Mouse (Mus musculus): ENCODE results near the gene Tshr.
A peak's percentile ranks its signal among the peaks of the same experiment; 100 is the strongest.
"Not testable (repeated sequence)": the region's sequence is repeated elsewhere in the genome, so short reads cannot be mapped to it uniquely, and the experiment has no call there.

Gene Tshr

GRCm38 (mm10) chr12:91384281-91385017, at the start of gene Tshr, which contains the start of gene Cep128:
TSS of gene Tshr (plus strand) at chr12:91384563.
TSS of gene Cep128 (minus strand) at chr12:91384409.
- DNase-seq (ENCODE audit: low spot score in 2 of 2) = peak; percentile 92 to 95

DNA sequence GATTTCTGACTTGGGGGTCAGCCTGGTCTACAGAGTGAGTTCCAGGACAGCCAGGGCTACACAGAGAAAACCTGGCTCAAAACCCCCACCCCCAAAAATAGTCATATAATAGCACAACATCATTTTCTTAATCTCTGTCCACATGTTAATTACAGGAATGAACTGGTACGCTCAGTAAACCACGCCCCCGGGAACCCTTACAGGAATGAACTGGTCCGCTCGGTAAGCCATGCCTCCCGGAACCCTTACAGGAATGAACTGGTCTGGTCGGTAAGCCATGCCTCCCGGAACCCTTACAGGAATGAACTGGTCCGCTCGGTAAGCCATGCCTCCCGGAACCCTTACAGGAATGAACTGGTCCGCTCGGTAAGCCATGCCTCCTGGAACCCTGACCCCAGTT, 45.7 kb upstream of the Tshr start:
- not testable (repeated sequence) for DNase-seq (ENCODE audit: low spot score in 2 of 2)

GRCm38 (mm10) chr12:91353783-91354182, 30.6 kb upstream of the Tshr start:
- no peak for DNase-seq (ENCODE audit: low spot score in 2 of 2)

DNA sequence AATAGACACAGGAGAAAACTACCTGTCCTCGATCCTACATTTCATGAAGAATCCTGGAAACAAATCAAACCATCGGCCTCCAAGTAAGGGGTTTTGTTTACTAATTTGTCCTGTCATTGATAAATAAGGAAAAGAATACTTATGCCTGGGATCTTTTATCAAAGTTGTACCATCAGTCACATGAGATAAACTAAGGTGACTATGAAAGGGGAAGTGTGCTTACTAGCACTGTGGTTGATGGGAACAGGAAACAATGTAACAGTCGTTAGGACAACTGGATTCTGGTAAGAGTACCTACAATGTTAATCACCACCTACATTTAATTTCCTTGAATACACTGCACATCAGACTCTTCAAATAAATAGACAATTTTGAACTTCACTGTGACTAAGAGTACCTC, 15.2 kb upstream of the Tshr start:
- DNase-seq (ENCODE audit: low spot score in 2 of 2) = no peak

- peak in 1 of 2 experiments; percentile 19 for DNase-seq (ENCODE audit: low spot score in 2 of 2)
Measured at GRCm38 (mm10) chr12:91383516-91384264, 673 bp upstream of the Tshr start.

DNA sequence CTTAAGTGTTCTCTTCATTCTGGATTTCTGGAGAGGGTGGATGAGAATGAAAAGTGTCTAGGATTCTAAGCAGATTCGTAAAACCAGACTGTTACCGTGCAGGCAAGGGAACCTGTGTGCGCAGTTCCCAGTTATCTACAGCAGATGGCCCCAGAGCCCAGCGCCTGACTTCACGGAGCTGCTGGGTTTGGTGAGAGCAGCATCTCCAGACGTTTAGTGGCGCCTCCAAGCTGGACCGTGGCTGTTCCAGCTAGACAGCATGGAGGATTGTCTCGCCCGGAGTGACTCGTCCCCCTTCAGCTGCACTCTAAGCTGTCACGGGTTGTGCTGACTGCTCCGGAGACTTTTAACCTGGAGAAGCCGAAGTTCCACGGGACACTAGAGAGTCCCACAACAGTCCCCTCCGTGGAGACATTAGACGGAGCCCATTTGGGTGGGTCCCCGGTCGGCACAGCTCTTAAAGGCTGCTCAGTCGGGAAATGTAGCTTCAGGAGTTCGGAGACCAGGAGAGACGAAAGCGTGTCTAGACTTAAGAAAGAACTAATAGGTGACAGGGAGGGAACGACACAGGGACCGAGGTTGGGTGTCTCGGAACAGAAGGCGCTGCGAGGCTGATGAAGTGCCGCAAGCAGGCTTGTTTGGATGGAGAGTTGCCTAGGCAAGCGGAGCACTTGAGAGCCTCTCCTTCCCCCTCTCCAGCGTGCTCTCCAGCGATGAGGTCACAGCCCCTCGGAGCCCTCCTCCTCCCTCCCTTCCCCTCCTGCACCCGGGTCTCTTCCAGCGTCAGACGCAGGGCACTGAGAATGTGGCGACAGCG, 16.1 kb downstream of the Tshr start:
- peak; percentile 38 to 70 for DNase-seq (ENCODE audit: low spot score in 2 of 2)

DNA sequence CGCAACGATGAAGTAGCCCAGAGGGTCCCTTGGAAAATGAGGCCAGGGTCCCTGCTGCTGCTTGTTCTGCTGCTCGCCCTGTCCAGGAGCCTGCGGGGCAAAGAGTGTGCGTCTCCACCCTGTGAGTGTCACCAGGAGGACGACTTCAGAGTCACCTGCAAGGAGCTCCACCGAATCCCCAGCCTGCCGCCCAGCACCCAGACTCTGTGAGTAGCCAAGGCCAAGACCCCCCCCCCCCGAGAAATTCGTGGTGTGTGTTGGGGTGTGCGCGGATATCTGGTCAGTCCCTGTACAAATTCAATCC, 16.6 kb downstream of the Tshr start:
- DNase-seq (ENCODE audit: low spot score in 2 of 2) = no peak

- DNase-seq (ENCODE audit: low spot score in 2 of 2) = no peak
Measured at GRCm38 (mm10) chr12:91410306-91410705, 25.9 kb downstream of the Tshr start.

DNA sequence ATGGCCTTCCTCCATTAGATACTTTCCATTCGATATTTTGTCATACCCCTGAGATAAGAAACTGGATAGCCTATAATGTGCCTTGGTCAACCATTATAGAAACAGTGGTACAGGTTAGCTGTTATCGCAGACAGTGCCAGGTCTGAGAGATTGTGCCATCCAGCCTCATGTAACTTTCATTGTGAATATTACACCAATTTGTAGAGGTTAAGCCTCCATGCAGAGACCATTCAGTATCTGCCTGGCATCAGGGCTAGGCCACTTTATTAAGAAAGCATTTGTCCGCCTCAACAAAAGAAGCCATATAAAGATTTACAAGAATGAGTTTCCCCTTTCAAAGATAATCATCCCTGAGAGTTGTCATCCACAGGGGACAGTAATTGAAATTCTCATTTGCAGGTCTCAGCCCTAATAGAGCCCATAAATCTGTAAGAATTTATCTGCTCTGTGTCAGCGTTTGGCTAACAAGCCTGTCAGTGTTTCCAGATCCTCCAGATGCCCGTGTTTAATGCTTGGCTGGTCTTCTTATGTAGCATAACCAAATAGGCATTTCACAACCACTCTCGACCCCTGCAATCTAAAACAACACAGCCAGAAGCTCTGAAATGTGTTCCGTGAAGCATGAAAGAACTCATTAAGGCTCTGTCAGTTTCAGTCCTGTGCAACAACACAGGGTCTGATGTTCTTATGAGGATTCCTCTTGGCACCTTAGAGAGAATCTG, 28.3 kb downstream of the Tshr start:
- DNase-seq (ENCODE audit: low spot score in 2 of 2) = no peak

GRCm38 (mm10) chr12:91415112-91415511, 30.7 kb downstream of the Tshr start:
- no peak for DNase-seq (ENCODE audit: low spot score in 2 of 2)

DNA sequence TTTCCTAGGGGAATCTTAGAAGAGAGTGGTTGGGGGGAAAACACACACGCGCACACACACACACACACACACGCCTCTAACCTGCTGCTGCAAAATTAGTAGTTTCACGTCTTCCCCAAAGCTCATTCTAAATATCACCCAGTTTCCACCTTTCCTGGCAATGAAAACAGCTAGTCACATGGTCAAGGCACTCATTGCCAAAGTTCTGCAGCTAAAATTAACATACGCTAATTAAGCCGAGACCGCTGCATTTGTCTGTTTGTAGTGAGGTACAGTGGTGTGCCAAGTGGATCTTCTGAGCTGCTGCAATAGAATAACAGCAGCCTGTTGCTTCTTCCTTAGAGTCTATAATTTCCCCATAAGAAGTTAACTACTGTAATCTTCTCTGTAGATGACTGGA, 32.5 kb downstream of the Tshr start:
- DNase-seq (ENCODE audit: low spot score in 2 of 2) = no peak

GRCm38 (mm10) chr12:91418791-91419190, 34.4 kb downstream of the Tshr start:
- DNase-seq (ENCODE audit: low spot score in 2 of 2) = peak; percentile 52 to 84

- no peak for DNase-seq (ENCODE audit: low spot score in 2 of 2)
Measured at GRCm38 (mm10) chr12:91421272-91421671, 36.9 kb downstream of the Tshr start.

DNA sequence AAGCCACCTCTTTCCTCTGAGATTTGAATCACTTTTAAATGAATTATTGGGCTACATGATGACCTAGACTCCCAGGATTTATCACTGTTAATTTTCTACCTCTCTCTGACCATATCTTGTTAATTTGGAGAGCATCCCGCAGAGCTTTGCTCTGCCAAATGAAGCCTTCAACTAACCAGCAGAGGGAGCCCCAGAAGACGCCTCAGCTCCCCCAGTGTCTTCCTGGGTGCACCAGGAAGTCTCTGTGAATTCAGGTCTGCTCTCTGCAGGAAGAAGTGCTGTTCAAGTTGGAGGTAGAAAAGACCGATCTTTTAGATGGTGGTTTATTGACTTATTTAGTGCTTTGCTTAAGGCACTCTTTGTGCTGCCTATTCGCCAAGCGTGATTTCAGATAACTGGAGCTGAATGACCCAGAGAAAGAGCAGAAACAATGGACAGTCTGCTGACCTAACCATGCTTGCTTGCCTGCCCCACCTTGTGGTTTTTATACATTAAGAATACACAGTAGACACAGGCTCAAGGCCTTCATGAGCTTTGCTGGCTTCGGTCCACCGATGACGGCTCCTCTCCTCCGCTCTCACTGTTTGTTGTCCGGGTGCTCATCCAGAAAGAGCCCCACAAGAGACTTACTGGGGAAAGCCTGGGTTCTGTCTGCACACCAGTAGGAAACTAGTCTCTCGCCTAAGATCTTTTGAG, 38.9 kb downstream of the Tshr start:
- DNase-seq (ENCODE audit: low spot score in 2 of 2) = no peak

DNA sequence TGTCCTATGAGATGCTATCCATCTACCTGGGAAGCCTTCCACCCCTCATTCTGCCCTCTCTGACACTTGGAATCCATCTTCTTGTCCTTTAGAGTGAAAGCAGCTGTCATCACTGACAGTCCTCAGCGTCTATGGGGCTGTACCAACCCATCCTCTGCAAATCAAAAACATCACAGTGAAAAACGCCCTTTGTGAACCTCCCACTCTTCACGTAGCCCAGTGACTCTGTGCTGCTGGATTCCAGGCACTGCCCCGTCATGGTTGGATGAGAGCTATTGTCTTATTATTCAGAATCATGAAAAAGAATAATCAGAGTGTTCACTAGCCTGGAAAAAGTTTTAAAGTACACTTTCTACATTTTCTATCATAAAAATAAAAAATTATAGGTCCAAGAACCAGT, 42.1 kb downstream of the Tshr start:
- no peak for DNase-seq (ENCODE audit: low spot score in 2 of 2)

GRCm38 (mm10) chr12:91427129-91427528, 42.8 kb downstream of the Tshr start:
- DNase-seq (ENCODE audit: low spot score in 2 of 2) = no peak

GRCm38 (mm10) chr12:91482195-91482733, 97.9 kb downstream of the Tshr start:
- DNase-seq (ENCODE audit: low spot score in 2 of 2) = no peak

- no peak for DNase-seq (ENCODE audit: low spot score in 2 of 2)
Measured at GRCm38 (mm10) chr12:91486342-91486741, 102.0 kb downstream of the Tshr start.

- no peak for DNase-seq (ENCODE audit: low spot score in 2 of 2)
Measured at GRCm38 (mm10) chr12:91488406-91488805, 104.0 kb downstream of the Tshr start.

GRCm38 (mm10) chr12:91495497-91496225, 111.3 kb downstream of the Tshr start:
- no peak for DNase-seq (ENCODE audit: low spot score in 2 of 2)

Data from spleen, postnatal 4 days (tissue).